ENCODE assay signal across 13 mouse cellular contexts in the genomic region with DNA sequence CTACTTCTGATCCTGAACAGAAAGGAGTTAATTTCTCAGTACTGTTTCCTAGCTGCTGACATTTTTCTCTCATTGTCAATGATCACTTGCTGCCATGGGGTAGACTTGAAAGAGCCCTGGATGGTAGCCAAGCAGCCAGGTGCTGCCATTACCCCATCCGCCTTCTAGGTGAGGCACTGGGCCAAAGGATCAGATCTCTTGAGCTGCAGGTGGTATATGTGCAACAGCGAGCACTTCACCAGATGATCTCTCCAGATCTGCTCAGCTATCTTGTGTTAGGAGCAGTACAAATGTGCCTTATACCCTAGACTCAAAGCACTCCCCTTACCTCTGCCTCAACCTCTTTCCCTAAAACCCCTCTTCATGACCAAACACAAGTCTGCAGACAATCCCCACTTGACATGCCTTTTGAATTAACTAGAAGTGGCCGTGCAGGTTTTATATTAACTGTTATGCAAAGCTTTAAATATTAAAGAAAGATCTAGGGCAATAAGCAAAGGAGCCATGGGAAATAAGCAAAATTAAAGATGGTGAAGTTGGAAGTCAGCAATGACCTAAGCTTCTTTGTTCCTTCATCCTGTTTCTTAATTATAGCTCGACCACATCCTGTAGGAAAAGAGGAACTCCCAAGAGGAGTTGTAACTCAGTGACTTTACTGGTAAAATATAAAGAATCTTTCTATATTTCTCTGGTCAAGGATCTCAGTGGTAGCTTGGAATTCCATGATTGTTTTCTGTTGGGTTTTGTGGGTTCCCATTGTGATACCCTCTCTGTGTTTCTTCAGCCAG.
DNase-seq lines count a peak whose midpoint lies in the region; ATAC-seq lines count a peak whose summit lies in the region.
"Had no signal": no experiment of that assay in that cellular context is flagged by ENCODE, and none has a peak within 500 bp of the region (broad histone marks: within the 10 kb centered on the region; RNA-seq: fewer than 3 reads in every experiment).

No protein-coding gene starts in this region.

- H3K27me3 ChIP-seq in forebrain, embryonic 14.5 days (replicated peaks; ENCODE audit: control insufficient read depth, insufficient read depth, low read length), result no peaks in the 10 kb centered on the region
- H3K27me3 ChIP-seq in forebrain, embryonic 11.5 days (ENCODE audit: control insufficient read depth, insufficient read depth, low read length), result no peaks in the 10 kb centered on the region
- no peaks in the 10 kb centered on the region for H3K27me3 ChIP-seq in lung, embryonic 16.5 days (ENCODE audit: control insufficient read depth, insufficient read depth, low read depth, low read length)
- H3K27me3 ChIP-seq: liver, embryonic 15.5 days had no signal

- DNase-seq in forebrain, embryonic 14.5 days (ENCODE audit: low spot score), result peak; percentile 10
- DNase-seq in forebrain, embryonic 11.5 days (ENCODE audit: low spot score), result no peak
- DNase-seq in lung, adult 18-20 months, result no peak
- DNase-seq in cerebellum, postnatal 25 days, result peak; percentile 80 to 88
- DNase-seq in kidney, adult 18-20 months, result no peak
- no peak for DNase-seq in kidney, postnatal 25 days
- DNase-seq: adrenal gland, postnatal 14 days; gastrocnemius, postnatal 36 days; kidney, postnatal 36 days; right cerebral cortex, adult 18-20 months had no signal

- WGBS in forebrain, embryonic 14.5 days, result 72% methylated on average over 4 of the region's 4 CpGs
- WGBS in forebrain, embryonic 11.5 days, result 86% methylated on average over 4 of the region's 4 CpGs
- 48% methylated on average over 4 of the region's 4 CpGs for WGBS in lung, embryonic 16.5 days

- H3K36me3 ChIP-seq in forebrain, embryonic 14.5 days (ENCODE audit: control insufficient read depth, insufficient read depth, low read length), result no peaks in the 10 kb centered on the region
- H3K36me3 ChIP-seq in forebrain, embryonic 11.5 days (ENCODE audit: control insufficient read depth, insufficient read depth, low read length), result no peaks in the 10 kb centered on the region
- H3K36me3 ChIP-seq in lung, embryonic 16.5 days (ENCODE audit: control insufficient read depth, insufficient read depth, low read length), result no peaks in the 10 kb centered on the region
- H3K36me3 ChIP-seq: liver, embryonic 15.5 days had no signal

- no peaks in the 10 kb centered on the region for H3K9me3 ChIP-seq in forebrain, embryonic 14.5 days (replicated peaks; ENCODE audit: control insufficient read depth, low read length)
- no peaks in the 10 kb centered on the region for H3K9me3 ChIP-seq in forebrain, embryonic 11.5 days (ENCODE audit: control insufficient read depth, low read length)
- no peaks in the 10 kb centered on the region for H3K9me3 ChIP-seq in lung, embryonic 16.5 days (ENCODE audit: control insufficient read depth, low read length)
- H3K9me3 ChIP-seq: liver, embryonic 15.5 days had no signal

- no peaks in the 10 kb centered on the region for H3K4me1 ChIP-seq in forebrain, embryonic 14.5 days (ENCODE audit: control insufficient read depth, insufficient read depth, low read length)
- H3K4me1 ChIP-seq in forebrain, embryonic 11.5 days (replicated peaks; ENCODE audit: control insufficient read depth, insufficient read depth, low read length), result no peaks in the 10 kb centered on the region
- no peaks in the 10 kb centered on the region for H3K4me1 ChIP-seq in lung, embryonic 16.5 days (replicated peaks; ENCODE audit: control insufficient read depth, insufficient read depth, low read length)
- H3K4me1 ChIP-seq: liver, embryonic 15.5 days had no signal

- no peak overlapping the region for H3K4me3 ChIP-seq in forebrain, embryonic 14.5 days (ENCODE audit: low read depth, low read length)
- H3K4me3 ChIP-seq in forebrain, embryonic 11.5 days (ENCODE audit: low read depth, low read length), result no peak overlapping the region
- H3K4me3 ChIP-seq in lung, embryonic 16.5 days (ENCODE audit: low read length), result no peak overlapping the region
- H3K4me3 ChIP-seq: liver, embryonic 15.5 days had no signal

- no peak overlapping the region for H3K4me2 ChIP-seq in forebrain, embryonic 14.5 days (ENCODE audit: low read length)
- H3K4me2 ChIP-seq in forebrain, embryonic 11.5 days (ENCODE audit: low read depth, low read length, severe bottlenecking), result no peak overlapping the region
- H3K4me2 ChIP-seq in lung, embryonic 16.5 days (ENCODE audit: low read depth, low read length), result no peak overlapping the region
- H3K4me2 ChIP-seq: liver, embryonic 15.5 days had no signal

- no peak for ATAC-seq in forebrain, embryonic 14.5 days
- ATAC-seq in forebrain, embryonic 11.5 days (replicated peaks; ENCODE audit: low FRiP score), result no peak
- peak; percentile 96 for ATAC-seq in lung, embryonic 16.5 days (ENCODE audit: low read depth)
- peak; percentile 75 for ATAC-seq in megakaryocyte progenitor cell, adult 5-6 weeks (replicated peaks; ENCODE audit: poor library complexity)

- H3K9ac ChIP-seq in forebrain, embryonic 14.5 days (ENCODE audit: low read length), result no peak overlapping the region
- no peak overlapping the region for H3K9ac ChIP-seq in forebrain, embryonic 11.5 days (ENCODE audit: low read length)
- no peak overlapping the region for H3K9ac ChIP-seq in lung, embryonic 16.5 days (ENCODE audit: low read length)
- H3K9ac ChIP-seq: liver, embryonic 15.5 days had no signal

- H3K27ac ChIP-seq in forebrain, embryonic 14.5 days (ENCODE audit: low read depth, low read length), result no peak overlapping the region
- H3K27ac ChIP-seq in forebrain, embryonic 11.5 days (ENCODE audit: low read depth, low read length), result no peak overlapping the region
- peak overlapping the region; percentile 41 for H3K27ac ChIP-seq in lung, embryonic 16.5 days (ENCODE audit: low read length)
- H3K27ac ChIP-seq: liver, embryonic 15.5 days had no signal

Comparison
In these comparisons a context has a peak if more than half of its experiments do, and no peak if none do; other contexts are left out.
1. DNase-seq: peak in forebrain, embryonic 14.5 days (single experiment) and cerebellum, postnatal 25 days (2 of 2); none in forebrain, embryonic 11.5 days (single experiment), lung, adult 18-20 months (0 of 2), kidney, adult 18-20 months (single experiment) and kidney, postnatal 25 days (0 of 2).
2. ATAC-seq: peak in lung, embryonic 16.5 days (single experiment) and megakaryocyte progenitor cell, adult 5-6 weeks (single experiment); none in forebrain, embryonic 14.5 days (single experiment) and forebrain, embryonic 11.5 days (single experiment).